Mouse (Mus musculus) embryo, embryonic 11 days (tissue): ENCODE measurements around the gene B4gat1.
"Not testable (repeated sequence)": the region's sequence is repeated elsewhere in the genome, so short reads cannot be mapped to it uniquely, and the experiment has no call there.

ENCODE experiments used
- DNase-seq: peaks from one replicate; pipeline ENCODE4 v3.0.0-alpha.2; 2015

The B4gat1 gene

DNA sequence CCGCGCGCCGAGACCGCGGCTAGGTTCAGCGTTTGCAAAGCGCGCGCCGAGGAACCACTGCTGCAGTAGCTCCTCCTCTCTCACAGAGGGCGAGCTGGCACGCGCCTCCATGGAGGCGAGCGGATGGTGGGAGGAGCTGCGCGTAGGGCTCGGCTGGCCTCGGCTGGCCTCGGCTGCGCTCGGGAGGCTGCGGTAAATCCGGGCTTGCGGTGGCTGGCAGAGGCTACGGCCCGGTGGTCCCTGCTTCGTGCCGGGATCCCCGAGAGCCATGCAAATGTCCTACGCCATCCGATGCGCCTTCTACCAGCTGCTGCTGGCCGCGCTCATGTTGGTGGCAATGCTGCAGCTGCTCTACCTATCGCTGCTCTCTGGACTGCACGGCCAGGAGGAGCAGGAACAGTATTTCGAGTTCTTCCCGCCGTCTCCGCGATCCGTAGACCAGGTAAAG lies at the start of gene B4gat1, which contains the start of gene AC124502.3:
B4gat1 (plus strand) TSS at position 118 of the 448 bp plus-strand sequence.
AC124502.3 (plus strand) TSS at position 183 of the 448 bp plus-strand sequence.
- DNase-seq: peak; percentile 96

DNA sequence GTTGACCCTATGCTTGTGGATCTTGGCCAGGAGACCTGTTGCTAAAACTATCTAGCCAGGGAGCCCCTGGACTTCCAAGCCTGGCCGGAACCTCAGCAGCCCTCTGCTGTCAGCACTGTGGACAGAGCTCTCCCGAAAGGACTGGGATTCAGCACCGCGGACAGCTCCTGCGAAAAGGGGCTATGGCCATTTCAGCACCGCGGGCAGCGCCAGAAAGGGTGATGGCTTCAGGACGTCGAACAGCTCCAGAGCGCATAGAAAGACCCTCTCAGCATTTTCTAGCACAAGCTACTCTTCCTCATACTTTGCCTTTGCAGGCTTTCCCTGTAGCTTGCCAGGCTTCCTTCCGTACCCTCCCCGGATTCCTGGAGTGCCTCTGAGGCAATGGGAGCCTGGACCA lies 49.6 kb upstream of the B4gat1 start:
- DNase-seq: peak; percentile 95

DNA sequence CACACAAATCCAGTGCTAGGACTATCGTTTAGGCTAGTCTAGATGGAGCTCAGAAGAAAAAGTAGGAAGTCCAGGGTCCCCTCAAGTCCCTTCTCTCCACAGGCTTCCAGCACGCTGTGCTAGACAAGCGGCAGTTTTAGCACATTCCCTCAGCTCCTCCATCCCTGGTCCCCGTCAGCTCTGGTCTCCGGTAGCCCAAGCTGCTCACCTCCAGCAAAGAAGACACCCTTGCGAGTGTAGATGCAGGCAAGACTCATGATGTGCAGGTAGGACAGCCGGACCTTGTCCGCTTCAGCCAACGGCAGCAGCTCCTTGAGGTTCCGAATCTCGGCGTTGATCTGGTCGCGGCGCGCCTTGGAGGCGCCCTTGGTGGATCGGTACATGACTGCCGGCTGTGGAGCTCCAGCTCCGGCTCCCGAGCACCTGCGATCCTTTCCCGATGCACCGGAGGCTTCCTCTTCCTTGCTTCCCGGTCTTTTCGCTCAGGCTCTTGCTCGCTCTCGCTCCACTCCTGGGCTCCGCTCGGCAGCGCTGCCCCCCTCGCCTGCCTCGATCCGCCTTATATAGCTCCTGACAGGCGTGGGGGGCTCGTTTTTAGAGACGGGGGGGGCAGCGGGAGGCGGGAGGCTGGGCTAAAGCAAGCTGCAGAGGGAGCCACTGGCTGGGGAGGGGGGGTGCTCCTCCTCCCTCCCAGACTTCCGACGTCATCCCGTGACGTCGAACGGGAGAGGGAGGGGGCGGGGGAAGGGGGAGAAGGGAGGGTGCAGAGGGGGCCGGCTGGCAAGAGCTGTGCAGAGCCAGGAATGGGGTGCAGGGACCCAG lies 49.0 kb upstream of the B4gat1 start:
- no peak for DNase-seq

DNA sequence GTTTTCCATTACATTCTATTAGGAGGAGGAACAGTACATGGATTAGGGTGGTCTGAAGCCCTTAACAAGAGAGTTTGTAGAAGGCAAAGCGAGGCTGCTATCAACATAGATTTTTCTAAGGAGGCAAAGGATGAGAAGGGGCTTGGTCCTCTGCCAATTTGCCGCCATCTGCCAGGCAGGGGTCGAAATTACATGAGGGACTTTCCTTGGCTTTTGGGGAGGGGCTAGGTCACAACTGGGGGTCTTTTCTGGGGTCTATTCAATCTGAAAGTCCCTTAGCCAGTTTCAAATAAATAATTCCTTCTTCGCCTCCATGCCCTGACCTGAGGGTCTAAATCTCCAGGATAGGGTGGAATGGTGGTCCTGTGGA lies 48.4 kb upstream of the B4gat1 start, which contains the start of gene Npas4:
Npas4 (minus strand) TSS at position 61 of the 370 bp plus-strand sequence.
- DNase-seq: no peak

DNA sequence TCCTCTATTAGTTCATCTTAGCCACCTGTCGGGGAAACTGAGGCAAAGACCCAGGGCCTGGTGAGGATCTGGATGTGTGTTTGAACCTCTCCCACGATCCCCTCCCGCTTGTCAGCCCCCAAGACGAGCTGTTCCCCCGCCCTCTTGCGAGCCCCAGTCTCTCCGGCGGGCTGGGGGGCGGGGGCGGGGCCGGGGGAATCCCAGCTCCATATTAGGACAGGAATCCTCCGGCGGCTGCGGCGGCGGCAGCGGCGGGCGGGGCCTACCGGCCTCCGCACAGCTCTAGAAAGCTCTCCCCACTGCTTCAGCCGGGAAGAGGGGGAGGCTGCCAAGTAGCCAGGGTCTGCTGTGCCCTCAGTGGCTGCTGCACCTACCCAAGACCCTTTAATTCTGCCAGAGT lies 47.9 kb upstream of the B4gat1 start:
- peak; percentile 9 for DNase-seq

DNA sequence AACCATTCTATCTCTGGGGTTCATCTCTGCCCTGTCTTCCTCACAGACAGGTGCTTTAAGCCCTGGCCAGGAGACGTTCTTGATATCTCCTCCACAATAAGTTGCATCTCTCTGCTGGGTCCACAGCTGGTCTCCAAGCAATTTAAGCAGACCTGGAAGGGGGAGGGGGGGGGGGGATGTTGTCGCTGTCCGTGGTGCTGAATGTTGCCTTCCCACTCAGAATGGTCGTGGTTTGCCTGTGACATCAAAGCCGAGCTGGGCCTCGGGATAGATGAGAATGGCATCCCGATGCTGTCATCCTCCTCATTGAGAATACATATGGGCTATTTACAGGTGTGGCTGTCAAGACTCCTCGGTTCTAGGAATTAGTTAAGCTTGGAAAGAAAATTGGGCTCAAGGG lies 46.3 kb upstream of the B4gat1 start:
- peak; percentile 45 for DNase-seq

DNA sequence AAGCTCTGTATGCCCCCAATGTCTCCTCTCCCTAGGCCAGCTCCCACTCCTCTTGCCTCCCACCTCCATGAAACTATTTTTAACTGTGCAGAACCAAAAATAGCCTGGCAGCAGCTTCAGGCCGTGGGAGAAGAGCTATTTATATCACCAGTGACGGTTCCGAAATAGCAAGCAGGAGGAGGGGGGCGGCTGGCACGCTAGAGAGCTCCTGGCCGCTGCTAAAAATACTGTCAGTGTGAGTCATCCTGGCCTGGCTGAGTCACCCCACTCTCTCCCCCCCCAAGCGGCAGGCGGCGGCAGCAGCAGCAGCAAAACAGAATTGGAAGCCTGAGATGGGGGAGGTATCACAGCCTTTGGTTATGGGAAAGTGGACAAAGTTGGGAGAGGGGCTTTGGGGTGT lies 45.7 kb upstream of the B4gat1 start:
- peak; percentile 11 for DNase-seq

DNA sequence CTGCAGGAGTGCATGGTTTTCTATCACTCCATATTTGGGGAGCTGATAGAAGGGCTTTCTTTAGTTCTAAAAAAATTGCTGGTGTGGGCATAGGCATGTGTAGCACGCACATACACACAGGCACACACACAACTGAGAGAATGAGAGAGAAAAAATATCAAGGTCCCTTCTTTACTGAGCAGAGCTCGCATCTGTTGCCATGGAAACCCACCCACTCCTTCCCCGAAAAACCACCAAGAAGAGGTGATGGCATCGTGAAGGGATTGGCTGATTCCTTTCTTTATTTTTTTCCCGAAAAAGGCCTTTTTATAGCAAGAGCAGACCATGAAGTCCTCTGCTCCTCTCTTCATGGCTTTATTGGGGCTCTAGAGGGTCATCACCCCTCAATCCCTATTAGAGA lies 44.6 kb upstream of the B4gat1 start:
- DNase-seq: no peak

DNA sequence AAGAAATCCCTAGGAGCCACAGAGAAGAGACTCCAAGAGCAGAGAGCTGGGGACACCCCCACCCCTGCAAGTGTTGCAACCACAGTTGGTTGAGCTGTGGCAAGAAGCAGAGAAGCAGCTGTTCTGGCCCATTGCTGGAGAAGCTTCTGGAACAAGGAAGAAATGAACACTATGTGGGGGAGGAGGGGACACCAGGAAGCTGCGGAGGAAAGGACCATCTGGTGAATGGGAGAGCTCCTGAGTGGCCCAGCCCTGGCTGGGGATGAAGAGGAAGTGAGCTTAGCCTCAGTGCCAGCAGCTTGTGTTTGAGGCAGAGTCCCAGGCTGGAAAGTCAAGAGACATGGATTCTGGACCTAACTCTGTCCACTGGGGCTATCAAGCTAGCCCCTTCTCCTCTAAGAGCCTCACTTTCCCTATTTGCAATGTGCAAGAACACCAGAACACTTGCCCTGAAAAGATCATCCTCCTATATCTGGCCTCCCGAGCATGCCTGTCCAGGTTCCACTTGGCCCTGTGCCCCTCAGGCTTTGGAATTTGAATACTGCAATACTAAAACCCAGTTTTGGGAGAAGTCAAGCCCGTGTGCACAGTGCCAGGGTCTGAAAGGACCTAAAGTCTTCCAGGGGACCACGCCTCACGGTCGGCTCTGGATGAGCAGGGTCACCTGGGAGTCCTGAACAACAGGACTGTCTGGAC lies 39.0 kb upstream of the B4gat1 start:
- no peak for DNase-seq

DNA sequence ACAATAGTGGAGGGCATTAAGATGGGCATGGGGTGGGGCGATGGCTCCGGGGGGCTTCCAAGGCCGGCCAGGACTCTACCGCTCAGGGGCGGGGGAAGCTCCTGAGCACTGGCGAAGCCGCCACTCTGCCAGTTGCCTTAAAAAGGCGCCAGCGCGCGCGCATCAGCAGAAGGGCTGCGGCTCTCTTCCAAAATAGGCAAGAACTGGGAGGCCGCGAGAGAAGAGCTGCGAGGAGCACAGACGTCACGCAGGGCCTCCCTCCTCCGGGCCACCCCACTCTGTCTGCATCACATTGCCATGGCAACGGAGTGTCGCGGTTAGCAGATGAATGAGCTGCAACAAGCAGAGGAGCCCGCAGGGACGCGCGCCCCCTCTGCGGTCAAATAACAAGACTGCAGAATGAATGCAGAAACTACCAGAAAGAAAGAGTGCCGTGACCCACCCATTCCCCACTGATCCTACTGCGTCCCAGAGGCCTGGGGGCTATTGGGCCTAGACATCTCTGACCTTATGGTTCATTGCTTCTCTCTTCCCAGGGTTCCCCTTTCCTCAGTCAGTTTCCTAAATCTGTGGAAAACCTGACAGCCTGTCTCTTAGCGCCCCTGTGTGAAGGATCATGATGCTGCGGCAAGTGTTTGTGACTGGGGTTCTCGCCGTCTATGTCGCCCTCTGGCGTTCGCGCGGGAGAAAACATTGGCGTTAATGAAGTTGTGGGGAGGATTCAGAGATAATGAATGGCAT lies 36.8 kb upstream of the B4gat1 start:
- peak; percentile 94 for DNase-seq

DNA sequence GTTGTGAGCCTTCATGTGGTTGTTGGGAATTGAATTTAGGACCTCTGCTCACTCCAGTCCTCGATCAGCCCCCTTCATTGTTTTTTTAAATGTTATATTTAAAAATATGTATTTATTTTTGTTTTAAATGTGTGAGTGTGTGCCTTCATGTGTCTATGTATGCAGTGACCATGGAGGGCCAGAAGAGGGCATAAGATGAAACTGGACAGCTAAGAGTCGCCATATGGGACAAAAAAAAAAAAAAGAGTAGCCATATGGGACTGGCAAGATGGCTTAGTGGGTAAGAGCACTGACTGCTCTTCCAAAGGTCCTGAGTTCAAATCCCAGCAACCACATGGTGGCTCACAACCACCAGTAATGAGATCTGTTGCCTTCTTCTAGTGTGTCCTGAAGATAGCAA lies 35.0 kb upstream of the B4gat1 start:
- DNase-seq: not testable (repeated sequence)

DNA sequence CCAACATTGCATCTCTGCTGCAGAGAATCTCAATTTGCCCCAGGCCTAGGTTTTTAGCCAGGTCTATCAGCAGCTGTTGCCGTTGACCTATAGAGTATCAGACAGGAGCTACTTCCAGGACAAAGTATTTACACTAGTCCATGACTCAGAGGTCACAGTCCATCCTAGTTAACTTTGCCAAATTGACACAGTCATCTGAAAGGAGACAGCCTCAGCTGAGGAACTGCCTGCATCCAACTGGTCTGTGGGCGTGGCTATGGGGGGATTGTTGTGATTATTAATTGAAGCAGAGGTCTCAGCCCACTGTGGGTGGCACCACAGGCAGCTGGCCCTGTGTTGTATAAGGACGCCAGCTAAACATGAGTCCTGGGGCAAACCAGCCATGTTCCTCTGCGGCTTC lies 33.7 kb upstream of the B4gat1 start:
- no peak for DNase-seq

DNA sequence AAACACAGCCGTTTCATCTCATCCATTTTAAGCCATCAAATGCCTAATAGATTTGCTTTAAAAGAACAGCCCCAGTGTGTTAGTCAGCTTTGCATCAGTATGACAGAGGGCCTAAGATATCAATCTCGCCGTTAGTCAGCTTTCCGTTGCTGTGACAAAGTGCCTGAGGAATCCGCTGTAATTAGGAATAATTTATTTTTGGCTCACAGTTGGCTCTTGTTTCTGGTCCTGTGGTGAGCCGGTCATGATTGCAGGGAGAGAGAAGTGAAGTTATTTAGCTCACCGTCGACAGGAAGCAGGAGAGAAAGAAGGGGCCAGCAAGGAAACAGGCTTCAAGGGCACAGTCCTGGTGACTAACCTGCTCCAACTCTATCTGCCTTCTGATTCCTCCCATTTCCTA lies 25.5 kb upstream of the B4gat1 start:
- DNase-seq: no peak

DNA sequence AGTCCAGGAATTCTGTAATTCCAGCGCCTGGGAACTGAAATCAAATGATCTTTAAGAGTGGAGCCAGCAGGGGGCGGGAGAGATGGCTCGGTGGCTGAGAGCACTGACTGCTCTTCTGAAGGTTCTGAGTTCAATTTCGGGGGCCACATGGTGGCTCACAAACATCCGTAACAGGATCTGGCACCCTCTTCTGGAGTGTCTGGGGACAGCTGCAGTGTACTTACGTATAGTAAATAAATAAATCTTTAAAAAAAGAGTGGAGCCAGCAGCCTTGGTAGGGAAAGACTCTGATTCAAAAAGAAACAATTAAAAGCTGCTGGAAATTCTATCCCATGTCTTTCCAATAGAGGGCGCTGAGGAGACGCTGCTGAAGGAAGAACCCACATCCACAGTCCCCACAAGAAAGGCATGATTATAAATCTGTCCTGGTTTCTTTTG lies 23.6 kb upstream of the B4gat1 start:
- DNase-seq: peak; percentile 58

DNA sequence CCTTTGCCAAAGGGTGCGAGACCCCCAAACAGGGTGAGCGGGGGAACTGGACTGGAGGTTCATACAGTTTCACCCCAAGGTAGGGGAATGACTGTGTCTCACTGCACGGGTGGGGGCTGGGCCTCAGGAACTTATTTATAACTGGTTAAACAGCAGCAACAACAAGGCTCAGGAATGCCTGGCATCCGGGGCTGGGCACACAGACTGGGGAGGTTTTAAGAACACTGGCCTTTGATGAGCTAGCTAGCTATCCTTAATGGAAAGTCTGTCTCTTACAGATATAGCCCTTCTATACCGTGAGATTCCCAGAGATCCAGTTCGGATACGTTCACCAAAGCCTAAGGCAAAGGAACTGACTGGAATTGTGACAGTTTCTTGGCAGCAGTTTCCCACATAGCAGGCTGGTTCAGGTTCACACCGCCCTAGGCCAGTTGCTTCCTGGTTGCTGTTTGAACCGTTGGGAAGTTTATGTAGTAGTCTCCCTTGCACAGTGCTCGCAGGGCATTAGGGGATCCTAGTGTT lies 22.3 kb upstream of the B4gat1 start:
- peak; percentile 30 for DNase-seq

DNA sequence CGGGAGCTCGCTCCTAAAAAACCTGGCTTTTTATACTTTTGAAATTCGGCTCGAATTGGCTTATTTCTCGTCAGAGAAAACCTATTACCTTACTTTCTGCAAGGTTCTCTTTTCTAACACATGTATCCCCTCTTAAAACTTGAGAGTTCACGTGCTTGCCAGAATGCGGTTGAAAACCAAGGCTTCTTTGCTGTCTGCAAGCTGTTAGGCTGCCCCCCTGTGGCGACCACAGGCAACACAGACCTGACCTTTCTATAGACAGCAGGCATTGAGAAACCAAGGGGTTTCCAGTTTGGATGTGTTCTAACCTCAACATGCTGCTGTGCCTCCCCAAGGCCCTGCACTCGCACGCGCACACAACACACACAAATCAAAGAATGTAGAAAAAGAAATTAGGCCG lies 21.8 kb upstream of the B4gat1 start:
- DNase-seq: peak; percentile 82

DNA sequence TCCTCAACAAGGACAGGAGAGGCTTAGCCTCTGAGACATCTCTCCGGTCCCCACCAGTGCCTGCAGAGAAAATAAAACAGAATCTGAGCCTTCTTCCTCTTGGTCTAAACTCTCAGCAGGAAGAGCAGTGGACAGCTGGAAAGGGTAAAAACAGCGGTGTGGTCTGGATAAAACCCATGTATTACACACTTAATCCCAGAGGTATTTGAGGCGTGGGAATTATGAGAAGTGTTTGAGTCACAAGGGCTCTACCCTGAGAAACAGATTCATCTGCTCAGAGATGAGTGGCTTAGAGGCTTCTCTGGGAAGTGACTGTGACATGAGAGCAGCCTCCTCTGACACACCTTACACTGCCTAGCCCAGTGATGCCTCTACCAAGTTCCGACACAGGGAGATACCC lies 21.0 kb upstream of the B4gat1 start:
- DNase-seq: no peak

DNA sequence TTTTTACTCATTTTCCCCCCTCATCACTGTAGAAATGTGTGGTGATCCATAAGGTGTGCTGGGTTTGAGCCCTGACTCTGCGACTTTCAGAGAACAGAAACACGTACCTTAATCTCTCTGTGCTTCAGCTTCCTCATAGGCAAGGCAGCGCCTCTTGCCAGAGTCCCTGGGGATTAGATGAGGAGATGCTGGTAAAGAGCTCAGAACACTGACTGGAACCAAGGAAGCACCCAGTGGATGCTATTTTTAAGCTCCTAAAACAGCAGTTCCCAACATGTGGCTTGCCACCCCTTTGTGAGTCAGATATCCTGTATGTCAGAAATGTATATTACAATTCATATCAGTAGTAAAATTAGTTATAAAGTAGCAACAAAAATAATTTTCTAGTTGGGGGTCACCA lies 20.4 kb upstream of the B4gat1 start:
- no peak for DNase-seq

DNA sequence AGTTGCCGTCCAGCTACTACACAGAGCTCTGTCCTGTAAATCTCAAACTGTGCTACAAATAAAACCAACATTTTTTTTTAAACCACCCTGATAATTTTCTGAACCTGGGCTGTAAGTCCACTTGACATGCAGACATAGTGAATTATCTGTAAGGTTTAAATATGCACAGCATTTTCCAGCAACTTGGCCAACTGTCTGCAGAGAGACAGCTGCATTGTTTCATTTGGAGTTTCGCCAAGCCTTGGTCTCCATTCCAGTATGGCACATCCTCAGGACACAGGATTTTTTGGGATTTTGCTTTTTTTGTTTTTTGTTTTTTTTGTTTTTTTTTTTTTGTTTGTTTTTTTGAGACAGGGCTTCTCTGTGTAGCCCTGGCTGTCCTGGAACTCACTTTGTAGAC lies 17.2 kb upstream of the B4gat1 start:
- no peak for DNase-seq

DNA sequence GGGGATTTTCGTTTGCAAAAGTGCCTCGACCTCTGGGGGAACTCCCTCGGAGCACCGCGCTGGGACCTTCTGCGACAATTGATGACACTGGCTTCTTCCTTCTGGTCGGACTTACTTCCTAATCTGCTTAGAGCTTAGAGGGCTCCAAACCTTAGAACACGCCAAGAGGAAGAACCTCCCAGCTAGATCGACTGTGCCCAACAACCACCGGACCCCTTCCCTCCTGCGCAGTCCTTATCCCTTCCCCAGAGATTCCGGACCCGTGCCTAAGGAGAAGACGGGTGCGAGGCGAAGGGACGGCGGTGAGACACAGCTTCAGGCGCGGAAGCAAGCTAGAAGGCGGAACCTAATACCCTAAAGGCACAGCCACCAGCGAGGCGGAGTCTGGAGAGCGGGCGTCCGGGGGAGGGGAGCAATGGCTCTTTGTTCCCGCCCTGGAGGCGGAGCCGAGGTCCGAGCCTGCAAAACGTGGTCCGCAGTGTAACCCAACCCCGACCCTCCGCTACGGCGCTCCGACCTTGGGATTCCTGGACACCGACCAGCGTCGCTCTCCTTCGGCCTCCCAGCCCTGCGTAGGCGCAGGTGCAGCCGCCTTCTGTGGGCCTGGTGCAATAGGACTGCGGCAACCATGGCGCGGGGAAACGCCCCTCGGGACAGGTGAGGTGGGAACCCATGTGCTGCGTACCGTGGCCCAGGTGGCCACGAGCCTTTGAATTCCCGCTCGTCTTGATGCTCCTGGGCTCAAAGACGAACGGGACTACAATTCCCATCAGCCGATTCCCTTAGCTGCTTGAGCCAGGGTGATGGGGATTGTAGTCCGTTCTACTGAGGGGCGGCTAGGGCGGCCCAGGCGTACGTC lies 14.8 kb upstream of the B4gat1 start, which contains the start of gene Slc29a2:
Slc29a2 (plus strand) TSS at position 240 of the 859 bp plus-strand sequence.
- peak; percentile 97 for DNase-seq

DNA sequence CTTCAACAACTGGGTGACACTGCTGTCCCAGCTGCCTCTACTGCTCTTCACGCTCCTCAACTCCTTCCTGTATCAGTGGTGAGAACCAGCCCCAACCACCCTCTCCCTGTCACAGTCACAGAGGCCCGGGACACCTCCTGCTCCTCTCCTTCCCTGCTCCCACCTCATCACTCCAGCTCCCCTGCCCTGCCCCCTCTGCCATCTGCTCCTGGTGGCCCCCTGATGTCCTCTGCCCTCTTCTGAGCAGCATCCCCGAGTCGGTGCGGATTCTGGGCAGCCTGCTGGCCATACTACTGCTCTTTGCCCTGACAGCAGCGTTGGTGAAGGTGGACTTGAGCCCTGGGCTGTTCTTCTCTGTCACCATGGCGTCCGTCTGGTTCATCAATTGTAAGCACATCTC lies 12.5 kb upstream of the B4gat1 start:
- DNase-seq: no peak

DNA sequence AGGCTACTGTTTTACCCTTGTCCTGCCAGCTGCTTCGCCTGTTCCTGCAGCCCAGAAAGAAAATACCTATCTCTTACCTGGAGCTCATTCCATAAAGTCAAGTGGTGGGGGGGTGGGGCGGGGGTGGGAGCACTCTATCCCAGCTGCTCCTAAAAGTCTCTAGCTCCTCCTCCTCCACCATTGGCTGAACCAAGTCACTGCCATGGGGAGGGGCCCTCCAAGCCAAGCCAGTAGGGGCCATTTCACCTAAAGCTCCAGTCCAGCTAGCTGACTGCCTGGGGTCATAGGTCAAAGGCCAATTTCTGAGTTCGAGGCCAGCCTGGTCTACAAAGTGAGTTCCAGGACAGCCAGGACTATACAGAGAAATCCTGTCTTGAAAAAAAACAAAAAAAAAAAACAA lies 5.9 kb upstream of the B4gat1 start:
- DNase-seq: no peak
